Mouse (Mus musculus) stomach, embryonic 14.5 days (tissue): ENCODE results near the gene Neurod2. TPM values are rescaled to one million over a fixed set of nuclear protein-coding genes. Genes with fewer than 3 reads are reported as not detected.
A peak's percentile ranks its signal among the peaks of the same experiment; 100 is the strongest.

Experiments
- ATAC-seq: fragments of 200-750 bp; cut with Nextera tagmentation; 2 replicates; pipeline ENCODE4 v1.8.0; 2017; ENCODE audit warnings: low read depth, moderate TSS enrichment; ENCODE audit not compliant: insufficient number of reproducible peaks, insufficient read depth, low FRiP score
- H3K27ac ChIP-seq: fragments of 300-500 bp; sonication (generic); 2 replicates; pipeline ENCODE4 v1.5.1; 2014; ENCODE audit warnings: mild to moderate bottlenecking, low read length, moderate library complexity, mixed read lengths
- H3K27me3 ChIP-seq: fragments of 300-500 bp; sonication (generic); 2 replicates; pipeline ENCODE4 v1.6.1; 2014; ENCODE audit warnings: low read length, control low read depth, mixed read lengths; ENCODE audit not compliant: control insufficient read depth, insufficient read depth
- H3K36me3 ChIP-seq: fragments of 300-500 bp; sonication (generic); 2 replicates; pipeline ENCODE4 v1.6.1; 2014; ENCODE audit warnings: mild to moderate bottlenecking, control low read depth, low read length, moderate library complexity, mixed read lengths; ENCODE audit not compliant: control insufficient read depth, insufficient read depth
- H3K4me1 ChIP-seq: fragments of 300-500 bp; sonication (generic); 2 replicates; pipeline ENCODE4 v1.6.1; 2014; ENCODE audit warnings: low read length, control low read depth, mixed read lengths; ENCODE audit not compliant: control insufficient read depth, insufficient read depth
- H3K4me2 ChIP-seq: fragments of 300-500 bp; sonication (generic); replicated peaks from 2 replicates; pipeline ENCODE4 v1.6.1; 2014; ENCODE audit warnings: low read depth, low read length, control low read depth
- H3K4me3 ChIP-seq: fragments of 300-500 bp; sonication (generic); 2 replicates; pipeline ENCODE4 v1.5.1; 2014; ENCODE audit warnings: low read depth, low read length, control low read depth
- H3K9ac ChIP-seq: fragments of 300-500 bp; sonication (generic); replicated peaks from 2 replicates; pipeline ENCODE4 v1.6.1; 2014; ENCODE audit warnings: low read depth, mild to moderate bottlenecking, control low read depth, low read length, moderate library complexity, mixed read lengths
- H3K9me3 ChIP-seq: fragments of 300-500 bp; sonication (generic); 2 replicates; pipeline ENCODE4 v1.6.1; 2016; ENCODE audit warnings: low read depth, low read length, control low read depth; ENCODE audit not compliant: control insufficient read depth
- WGBS: fragments of 180-500 bp; shearing (Covaris S2); extraction: QIAGEN DNeasy Blood & Tissue Kit; methylation state at CpG from one replicate; pipeline ENCODE4 v1.1.7; 2014; 5-methylcytosine and 5-hydroxymethylcytosine counted together
- polyA plus RNA-seq: library from polyadenylated mRNA; unstranded; fragments of >200 nt; fragmentation: Nextera tagmentation; extraction: Ambion mirVana; gene quantifications from 2 replicates; pipeline ENCODE4 v1.2.1, GENCODE M21; 2014

Gene Neurod2
- polyA plus RNA-seq, 1 experiment from 2014 or later: not detected

GRCm38 (mm10) chr11:98319944-98320343 lies 9.5 kb downstream of the Neurod2 start:
- H3K4me3 ChIP-seq: no peak overlapping the region
- H3K9ac ChIP-seq: no peak overlapping the region
- no peak for ATAC-seq
- H3K36me3 ChIP-seq: no peaks in the 10 kb centered on the region
- H3K27me3 ChIP-seq: peaks cover 79% of the 10 kb centered on the region
- no peaks in the 10 kb centered on the region for H3K4me1 ChIP-seq
- 19% methylated on average over 2 of the region's 2 CpGs for WGBS
- H3K4me2 ChIP-seq: no peak overlapping the region
- no peak overlapping the region for H3K27ac ChIP-seq
- no peaks in the 10 kb centered on the region for H3K9me3 ChIP-seq

GRCm38 (mm10) chr11:98319544-98319943 lies 9.9 kb downstream of the Neurod2 start:
- no peak overlapping the region for H3K9ac ChIP-seq
- no peak overlapping the region for H3K4me2 ChIP-seq
- no peaks in the 10 kb centered on the region for H3K36me3 ChIP-seq
- ATAC-seq: no peak
- no peak overlapping the region for H3K27ac ChIP-seq
- no peak overlapping the region for H3K4me3 ChIP-seq
- no peaks in the 10 kb centered on the region for H3K4me1 ChIP-seq
- H3K9me3 ChIP-seq: no peaks in the 10 kb centered on the region
- WGBS: 21% methylated on average over 4 of the region's 4 CpGs
- peaks cover 75% of the 10 kb centered on the region for H3K27me3 ChIP-seq

- 6% methylated on average over 15 of the region's 15 CpGs for WGBS
- H3K27me3 ChIP-seq: peaks cover 71% of the 10 kb centered on the region
- ATAC-seq: no peak
- H3K9ac ChIP-seq: no peak overlapping the region
- no peaks in the 10 kb centered on the region for H3K9me3 ChIP-seq
- no peak overlapping the region for H3K4me2 ChIP-seq
- H3K4me1 ChIP-seq: no peaks in the 10 kb centered on the region
- H3K36me3 ChIP-seq: no peaks in the 10 kb centered on the region
- no peak overlapping the region for H3K4me3 ChIP-seq
- no peak overlapping the region for H3K27ac ChIP-seq
Measured at GRCm38 (mm10) chr11:98319120-98319519, 10.3 kb downstream of the Neurod2 start.

GRCm38 (mm10) chr11:98318421-98319116 lies 10.9 kb downstream of the Neurod2 start:
- WGBS: 2% methylated on average over 14 of the region's 14 CpGs
- Histone ChIP-seq H3K4me3 (no peak overlapping the region), H3K36me3 (no peaks in the 10 kb centered on the region), H3K27ac (no peak overlapping the region), H3K9ac (no peak overlapping the region), H3K4me1 (no peaks in the 10 kb centered on the region), H3K4me2 (no peak overlapping the region), H3K27me3 (peaks cover 69% of the 10 kb centered on the region), H3K9me3 (no peaks in the 10 kb centered on the region)
- no peak for ATAC-seq

GRCm38 (mm10) chr11:98317479-98317878 lies 12.0 kb downstream of the Neurod2 start:
- H3K9me3 ChIP-seq: no peaks in the 10 kb centered on the region
- H3K9ac ChIP-seq: no peak overlapping the region
- no peaks in the 10 kb centered on the region for H3K36me3 ChIP-seq
- 8% methylated on average over 7 of the region's 7 CpGs for WGBS
- H3K27ac ChIP-seq: no peak overlapping the region
- H3K27me3 ChIP-seq: peaks cover 63% of the 10 kb centered on the region
- H3K4me1 ChIP-seq: no peaks in the 10 kb centered on the region
- ATAC-seq: no peak
- no peak overlapping the region for H3K4me2 ChIP-seq
- no peak overlapping the region for H3K4me3 ChIP-seq

- ATAC-seq: 0 out of 2 replicates have a peak, but pooled peaks have one; percentile 2
- H3K4me3 ChIP-seq: no peak overlapping the region
- WGBS: 3% methylated on average over 26 of the region's 26 CpGs
- H3K27me3 ChIP-seq: peaks cover 35% of the 10 kb centered on the region
- 0 out of 2 replicates have a peak overlapping the region, but pooled peaks have one; percentile 2 for H3K4me2 ChIP-seq
- no peaks in the 10 kb centered on the region for H3K4me1 ChIP-seq
- no peaks in the 10 kb centered on the region for H3K9me3 ChIP-seq
- no peak overlapping the region for H3K27ac ChIP-seq
- no peaks in the 10 kb centered on the region for H3K36me3 ChIP-seq
- no peak overlapping the region for H3K9ac ChIP-seq
Measured at GRCm38 (mm10) chr11:98313790-98314323, 15.6 kb downstream of the Neurod2 start.

- ATAC-seq: no peak
- Histone ChIP-seq H3K4me2 (peak overlapping the region; percentile 17), H3K36me3 (no peaks in the 10 kb centered on the region), H3K27me3 (no peaks in the 10 kb centered on the region), H3K4me1 (peaks cover 22% of the 10 kb centered on the region), H3K9ac (no peak overlapping the region), H3K4me3 (no peak overlapping the region), H3K9me3 (no peaks in the 10 kb centered on the region), H3K27ac (no peak overlapping the region)
- 3% methylated on average over 10 of the region's 10 CpGs for WGBS
Measured at GRCm38 (mm10) chr11:98298484-98299205, 30.8 kb downstream of the Neurod2 start.

- WGBS: 29% methylated on average over 7 of the region's 7 CpGs
- Histone ChIP-seq H3K9ac (no peak overlapping the region), H3K4me1 (peaks cover 22% of the 10 kb centered on the region), H3K9me3 (no peaks in the 10 kb centered on the region), H3K4me3 (no peak overlapping the region), H3K4me2 (no peak overlapping the region), H3K27ac (no peak overlapping the region), H3K36me3 (no peaks in the 10 kb centered on the region), H3K27me3 (no peaks in the 10 kb centered on the region)
- peak; percentile 34; the same call in 1 of the 2 replicates for ATAC-seq
Measured at GRCm38 (mm10) chr11:98297778-98298177, 31.7 kb downstream of the Neurod2 start.
